Mouse (Mus musculus) erythroblast, adult 5-6 weeks (primary cell): ENCODE results near the gene Casc1. TPM values are rescaled to one million over a fixed set of nuclear protein-coding genes. Genes with fewer than 3 reads are reported as not detected.

Experiments used
- ATAC-seq: replicated peaks from 2 replicates; pipeline ENCODE4 v1.8.0; 2016; ENCODE audit warnings: moderate number of reproducible peaks, mild to moderate bottlenecking, moderate TSS enrichment, inconsistent platforms; ENCODE audit not compliant: poor library complexity, low FRiP score, severe bottlenecking
- total RNA-seq, 2 experiments: library from RNA; stranded (forward) in 1 of 2; stranded (reverse) in 1 of 2; fragments of 150-400 nt in 1 of 2; fragments of 200-764, 138-1000 nt in 1 of 2; gene quantifications; 2 replicates each; pipeline versions ENCODE4 v1.2.3 to v1.2.4; 2015 to 2017; ENCODE audit warnings: low replicate concordance in 2 of 2

Gene Casc1
- total RNA-seq (2015; ENCODE audit: low replicate concordance): not detected in 2 replicates
- total RNA-seq (2017; ENCODE audit: low replicate concordance): not detected in 2 replicates

GRCm38 (mm10) chr6:145210816-145211338, at the start of gene Casc1, which contains the start of gene Etfrf1:
TSS of gene Casc1 (minus strand) at chr6:145211005.
TSS of gene Etfrf1 (plus strand) at chr6:145211134.
- ATAC-seq: peak; percentile 93

- ATAC-seq: no peak
Observed at GRCm38 (mm10) chr6:145256701-145257073, 45.9 kb upstream of the Casc1 start.

GRCm38 (mm10) chr6:145255952-145256700, 45.3 kb upstream of the Casc1 start:
- 0 out of 2 replicates have a peak, but pooled peaks have one; percentile 25 for ATAC-seq

- ATAC-seq: peak; percentile 19; the same call in 1 of the 2 replicates
Observed at GRCm38 (mm10) chr6:145250820-145251219, 40.0 kb upstream of the Casc1 start.

GRCm38 (mm10) chr6:145250185-145250791, 39.5 kb upstream of the Casc1 start, which contains the start of gene Kras:
TSS of gene Kras (minus strand) at chr6:145250239.
- ATAC-seq: peak; percentile 74

- ATAC-seq: peak; percentile 73
Observed at GRCm38 (mm10) chr6:145249291-145250184, 38.7 kb upstream of the Casc1 start.

GRCm38 (mm10) chr6:145247886-145248285, 37.1 kb upstream of the Casc1 start:
- ATAC-seq: no peak

GRCm38 (mm10) chr6:145246841-145247240, 36.0 kb upstream of the Casc1 start:
- ATAC-seq: no peak

- no peak for ATAC-seq
Observed at GRCm38 (mm10) chr6:145242521-145242920, 31.7 kb upstream of the Casc1 start.

GRCm38 (mm10) chr6:145240285-145240684, 29.5 kb upstream of the Casc1 start:
- ATAC-seq: no peak

GRCm38 (mm10) chr6:145237148-145237547, 26.3 kb upstream of the Casc1 start:
- no peak for ATAC-seq

- no peak for ATAC-seq
Observed at GRCm38 (mm10) chr6:145235367-145235766, 24.6 kb upstream of the Casc1 start.

GRCm38 (mm10) chr6:145234391-145234790, 23.6 kb upstream of the Casc1 start:
- ATAC-seq: no peak

GRCm38 (mm10) chr6:145226296-145226695, 15.5 kb upstream of the Casc1 start:
- no peak for ATAC-seq

- no peak for ATAC-seq
Observed at GRCm38 (mm10) chr6:145224246-145224645, 13.4 kb upstream of the Casc1 start.

- ATAC-seq: no peak
Observed at GRCm38 (mm10) chr6:145215826-145216225, 5.0 kb upstream of the Casc1 start.

- no peak for ATAC-seq
Observed at GRCm38 (mm10) chr6:145213916-145214315, 3.1 kb upstream of the Casc1 start.

GRCm38 (mm10) chr6:145211376-145212305, 836 bp upstream of the Casc1 start:
- peak; percentile 19; the same call in 1 of the 2 replicates for ATAC-seq
